Mouse (Mus musculus): ENCODE measurements at regions not wholly inside any gene's neighbourhood (a gene's known extent, or its start where the extent isn't known, plus 50 kb on each side); places are given as distances from the start of the nearest gene placed in this dataset.
"Not testable (repeated sequence)": the region's sequence is repeated elsewhere in the genome, so short reads cannot be mapped to it uniquely, and the experiment has no call there.

- Histone ChIP-seq H3K4me3 (ENCODE audit: low read depth, low read length) (no peak overlapping the region), H3K27me3 (ENCODE audit: control insufficient read depth, insufficient read depth, low read length) (no peaks in the 10 kb centered on the region), H3K9me3 (replicated peaks; ENCODE audit: control insufficient read depth, low read length) (no peaks in the 10 kb centered on the region), H3K36me3 (replicated peaks; ENCODE audit: control insufficient read depth, insufficient read depth, low read depth, low read length) (no peaks in the 10 kb centered on the region), H3K4me1 (ENCODE audit: control insufficient read depth, insufficient read depth, low read length) (no peaks in the 10 kb centered on the region), H3K9ac (replicated peaks; ENCODE audit: low read length) (no peak overlapping the region), H3K27ac (replicated peaks; ENCODE audit: low read depth, low read length) (no peak overlapping the region), H3K4me2 (ENCODE audit: low read depth, low read length) (no peak overlapping the region)
- WGBS: 11% methylated on average over 3 of the region's 3 CpGs
- DNase-seq (ENCODE audit: low spot score): peak; percentile 89
- ATAC-seq (replicated peaks; ENCODE audit: insufficient number of reproducible peaks, low FRiP score, low TSS enrichment, low read depth): no peak
Measured at GRCm38 (mm10) chr14:53806231-53806630, 447.7 kb downstream of the Dad1 start.

- H3K4me3 ChIP-seq (ENCODE audit: low read depth, low read length): no peak overlapping the region
- no peaks in the 10 kb centered on the region for H3K27me3 ChIP-seq (ENCODE audit: control insufficient read depth, insufficient read depth, low read length)
- no peaks in the 10 kb centered on the region for H3K4me1 ChIP-seq (ENCODE audit: control insufficient read depth, insufficient read depth, low read length)
- peak; percentile 90 for DNase-seq (ENCODE audit: low spot score)
- H3K4me2 ChIP-seq (ENCODE audit: low read depth, low read length): no peak overlapping the region
- 0 out of 2 replicates have a peak, but pooled peaks have one; percentile 59 for ATAC-seq (replicated peaks; ENCODE audit: insufficient number of reproducible peaks, low FRiP score, low TSS enrichment, low read depth)
- whole genome bisulfite sequencing: 25% methylated on average over 17 of the region's 17 CpGs
- no peak overlapping the region for H3K9ac ChIP-seq (replicated peaks; ENCODE audit: low read length)
- no peaks in the 10 kb centered on the region for H3K36me3 ChIP-seq (replicated peaks; ENCODE audit: control insufficient read depth, insufficient read depth, low read depth, low read length)
- no peaks in the 10 kb centered on the region for H3K9me3 ChIP-seq (replicated peaks; ENCODE audit: control insufficient read depth, low read length)
- H3K27ac ChIP-seq (replicated peaks; ENCODE audit: low read depth, low read length): no peak overlapping the region
Measured at GRCm38 (mm10) chr14:53803698-53804620, 449.9 kb downstream of the Dad1 start.

- Histone ChIP-seq H3K27me3 (ENCODE audit: control insufficient read depth, insufficient read depth, low read length) (no peaks in the 10 kb centered on the region), H3K9me3 (replicated peaks; ENCODE audit: control insufficient read depth, low read length) (no peaks in the 10 kb centered on the region), H3K4me3 (ENCODE audit: low read depth, low read length) (no peak overlapping the region), H3K9ac (replicated peaks; ENCODE audit: low read length) (no peak overlapping the region), H3K4me2 (ENCODE audit: low read depth, low read length) (no peak overlapping the region), H3K4me1 (ENCODE audit: control insufficient read depth, insufficient read depth, low read length) (no peaks in the 10 kb centered on the region), H3K36me3 (replicated peaks; ENCODE audit: control insufficient read depth, insufficient read depth, low read depth, low read length) (no peaks in the 10 kb centered on the region), H3K27ac (replicated peaks; ENCODE audit: low read depth, low read length) (no peak overlapping the region)
- DNase-seq (ENCODE audit: low spot score): no peak
- ATAC-seq (replicated peaks; ENCODE audit: insufficient number of reproducible peaks, low FRiP score, low TSS enrichment, low read depth): no peak
- WGBS: 86% methylated on average over 3 of the region's 3 CpGs
Measured at GRCm38 (mm10) chr14:53802547-53802946, 451.4 kb downstream of the Dad1 start.

- whole genome bisulfite sequencing: 85% methylated on average over 11 of the region's 11 CpGs
- no peaks in the 10 kb centered on the region for H3K27me3 ChIP-seq (ENCODE audit: control insufficient read depth, insufficient read depth, low read length)
- H3K4me1 ChIP-seq (ENCODE audit: control insufficient read depth, insufficient read depth, low read length): no peaks in the 10 kb centered on the region
- H3K4me2 ChIP-seq (ENCODE audit: low read depth, low read length): no peak overlapping the region
- no peak overlapping the region for H3K27ac ChIP-seq (replicated peaks; ENCODE audit: low read depth, low read length)
- ATAC-seq (replicated peaks; ENCODE audit: insufficient number of reproducible peaks, low FRiP score, low TSS enrichment, low read depth) (no peak), DNase-seq (ENCODE audit: low spot score) (no peak)
- H3K4me3 ChIP-seq (ENCODE audit: low read depth, low read length): no peak overlapping the region
- no peaks in the 10 kb centered on the region for H3K36me3 ChIP-seq (replicated peaks; ENCODE audit: control insufficient read depth, insufficient read depth, low read depth, low read length)
- no peaks in the 10 kb centered on the region for H3K9me3 ChIP-seq (replicated peaks; ENCODE audit: control insufficient read depth, low read length)
- H3K9ac ChIP-seq (replicated peaks; ENCODE audit: low read length): no peak overlapping the region
Measured at GRCm38 (mm10) chr14:53800508-53801136, 453.3 kb downstream of the Dad1 start.

GRCm38 (mm10) chr14:53795160-53795559 lies 458.7 kb downstream of the Dad1 start:
- not testable (repeated sequence) for H3K4me3 ChIP-seq (ENCODE audit: low read depth, low read length); DNase-seq (ENCODE audit: low spot score); H3K27ac ChIP-seq (replicated peaks; ENCODE audit: low read depth, low read length); H3K4me1 ChIP-seq (ENCODE audit: control insufficient read depth, insufficient read depth, low read length); H3K4me2 ChIP-seq (ENCODE audit: low read depth, low read length); H3K9ac ChIP-seq (replicated peaks; ENCODE audit: low read length); H3K27me3 ChIP-seq (ENCODE audit: control insufficient read depth, insufficient read depth, low read length); H3K9me3 ChIP-seq (replicated peaks; ENCODE audit: control insufficient read depth, low read length); ATAC-seq (replicated peaks; ENCODE audit: insufficient number of reproducible peaks, low FRiP score, low TSS enrichment, low read depth); H3K36me3 ChIP-seq (replicated peaks; ENCODE audit: control insufficient read depth, insufficient read depth, low read depth, low read length)
- WGBS: 58% methylated on average over 1 of the region's 1 CpGs

- no peak overlapping the region for H3K9ac ChIP-seq (replicated peaks; ENCODE audit: low read length)
- no peaks in the 10 kb centered on the region for H3K4me1 ChIP-seq (ENCODE audit: control insufficient read depth, insufficient read depth, low read length)
- ATAC-seq (replicated peaks; ENCODE audit: insufficient number of reproducible peaks, low FRiP score, low TSS enrichment, low read depth) (no peak), DNase-seq (ENCODE audit: low spot score) (no peak)
- H3K27me3 ChIP-seq (ENCODE audit: control insufficient read depth, insufficient read depth, low read length): no peaks in the 10 kb centered on the region
- 85% methylated on average over 5 of the region's 5 CpGs for WGBS
- no peaks in the 10 kb centered on the region for H3K36me3 ChIP-seq (replicated peaks; ENCODE audit: control insufficient read depth, insufficient read depth, low read depth, low read length)
- H3K9me3 ChIP-seq (replicated peaks; ENCODE audit: control insufficient read depth, low read length): no peaks in the 10 kb centered on the region
- H3K4me2 ChIP-seq (ENCODE audit: low read depth, low read length): no peak overlapping the region
- no peak overlapping the region for H3K4me3 ChIP-seq (ENCODE audit: low read depth, low read length)
- no peak overlapping the region for H3K27ac ChIP-seq (replicated peaks; ENCODE audit: low read depth, low read length)
Measured at GRCm38 (mm10) chr14:53794527-53794926, 459.4 kb downstream of the Dad1 start.

- not testable (repeated sequence) for H3K27me3 ChIP-seq (ENCODE audit: control insufficient read depth, insufficient read depth, low read length); H3K36me3 ChIP-seq (replicated peaks; ENCODE audit: control insufficient read depth, insufficient read depth, low read depth, low read length); H3K4me2 ChIP-seq (ENCODE audit: low read depth, low read length); ATAC-seq (replicated peaks; ENCODE audit: insufficient number of reproducible peaks, low FRiP score, low TSS enrichment, low read depth); H3K9ac ChIP-seq (replicated peaks; ENCODE audit: low read length); H3K4me3 ChIP-seq (ENCODE audit: low read depth, low read length); H3K4me1 ChIP-seq (ENCODE audit: control insufficient read depth, insufficient read depth, low read length); H3K27ac ChIP-seq (replicated peaks; ENCODE audit: low read depth, low read length); DNase-seq (ENCODE audit: low spot score); H3K9me3 ChIP-seq (replicated peaks; ENCODE audit: control insufficient read depth, low read length)
- WGBS: 93% methylated on average over 1 of the region's 1 CpGs
Measured at GRCm38 (mm10) chr14:53792432-53792831, 461.5 kb downstream of the Dad1 start.

GRCm38 (mm10) chr14:53785547-53785946 lies 468.4 kb downstream of the Dad1 start:
- H3K4me1 ChIP-seq (ENCODE audit: control insufficient read depth, insufficient read depth, low read length); H3K4me3 ChIP-seq (ENCODE audit: low read depth, low read length); H3K36me3 ChIP-seq (replicated peaks; ENCODE audit: control insufficient read depth, insufficient read depth, low read depth, low read length); H3K27ac ChIP-seq (replicated peaks; ENCODE audit: low read depth, low read length); ATAC-seq (replicated peaks; ENCODE audit: insufficient number of reproducible peaks, low FRiP score, low TSS enrichment, low read depth); H3K27me3 ChIP-seq (ENCODE audit: control insufficient read depth, insufficient read depth, low read length); H3K9me3 ChIP-seq (replicated peaks; ENCODE audit: control insufficient read depth, low read length); DNase-seq (ENCODE audit: low spot score); H3K4me2 ChIP-seq (ENCODE audit: low read depth, low read length); H3K9ac ChIP-seq (replicated peaks; ENCODE audit: low read length): not testable (repeated sequence)
- 79% methylated on average over 2 of the region's 2 CpGs for WGBS

Measured in embryonic facial prominence, embryonic 11.5 days (tissue).